Mouse (Mus musculus): Measurements from ENCODE around the gene Rad9b. TPM values are rescaled to one million over a fixed set of nuclear protein-coding genes. Genes with fewer than 3 reads are reported as not detected.

Rad9b gene
- polyA plus RNA-seq, 2 experiments from 2014 or later: 6.6 to 14.1 TPM

- peak; percentile 23 for ATAC-seq
These were observed 43.3 kb downstream of the Rad9b start for GRCm38 (mm10) chr5:122310699-122311098.

GRCm38 (mm10) chr5:122306536-122306935, 47.5 kb downstream of the Rad9b start:
- no peak for ATAC-seq

- no peak for ATAC-seq
These were observed 48.6 kb downstream of the Rad9b start for GRCm38 (mm10) chr5:122305472-122305871.

- no peak for ATAC-seq
These were observed 49.5 kb downstream of the Rad9b start for GRCm38 (mm10) chr5:122304541-122304940.

- ATAC-seq: no peak
These were observed 50.1 kb downstream of the Rad9b start for GRCm38 (mm10) chr5:122303937-122304336.

GRCm38 (mm10) chr5:122302810-122303745, 51.0 kb downstream of the Rad9b start:
- no peak for ATAC-seq

GRCm38 (mm10) chr5:122300071-122300518, 53.9 kb downstream of the Rad9b start:
- ATAC-seq: no peak

- no peak for ATAC-seq
These were observed 58.7 kb downstream of the Rad9b start for GRCm38 (mm10) chr5:122295113-122295935.

- no peak for ATAC-seq
These were observed 59.8 kb downstream of the Rad9b start for GRCm38 (mm10) chr5:122294219-122294735.

GRCm38 (mm10) chr5:122293131-122293530, 60.9 kb downstream of the Rad9b start:
- no peak for ATAC-seq

GRCm38 (mm10) chr5:122291553-122292339, 62.3 kb downstream of the Rad9b start:
- no peak for ATAC-seq

GRCm38 (mm10) chr5:122291149-122291548, 62.9 kb downstream of the Rad9b start:
- peak; percentile 32 for ATAC-seq

GRCm38 (mm10) chr5:122288147-122288811, 65.8 kb downstream of the Rad9b start:
- ATAC-seq: peak; percentile 73

- no peak for ATAC-seq
These were observed 67.0 kb downstream of the Rad9b start for GRCm38 (mm10) chr5:122287026-122287425.

GRCm38 (mm10) chr5:122286191-122286590, 67.8 kb downstream of the Rad9b start:
- ATAC-seq: no peak

- no peak for ATAC-seq
These were observed 68.3 kb downstream of the Rad9b start for GRCm38 (mm10) chr5:122285767-122286150.

- ATAC-seq: no peak
These were observed 68.8 kb downstream of the Rad9b start for GRCm38 (mm10) chr5:122285029-122285766.

GRCm38 (mm10) chr5:122284183-122285028, 69.6 kb downstream of the Rad9b start, which contains the start of gene Pptc7:
Gene Pptc7, plus strand, starts transcription at chr5:122284365.
- ATAC-seq: peak; percentile 55

GRCm38 (mm10) chr5:122283828-122284182, 70.2 kb downstream of the Rad9b start:
- no peak for ATAC-seq
